In the genomic region with DNA sequence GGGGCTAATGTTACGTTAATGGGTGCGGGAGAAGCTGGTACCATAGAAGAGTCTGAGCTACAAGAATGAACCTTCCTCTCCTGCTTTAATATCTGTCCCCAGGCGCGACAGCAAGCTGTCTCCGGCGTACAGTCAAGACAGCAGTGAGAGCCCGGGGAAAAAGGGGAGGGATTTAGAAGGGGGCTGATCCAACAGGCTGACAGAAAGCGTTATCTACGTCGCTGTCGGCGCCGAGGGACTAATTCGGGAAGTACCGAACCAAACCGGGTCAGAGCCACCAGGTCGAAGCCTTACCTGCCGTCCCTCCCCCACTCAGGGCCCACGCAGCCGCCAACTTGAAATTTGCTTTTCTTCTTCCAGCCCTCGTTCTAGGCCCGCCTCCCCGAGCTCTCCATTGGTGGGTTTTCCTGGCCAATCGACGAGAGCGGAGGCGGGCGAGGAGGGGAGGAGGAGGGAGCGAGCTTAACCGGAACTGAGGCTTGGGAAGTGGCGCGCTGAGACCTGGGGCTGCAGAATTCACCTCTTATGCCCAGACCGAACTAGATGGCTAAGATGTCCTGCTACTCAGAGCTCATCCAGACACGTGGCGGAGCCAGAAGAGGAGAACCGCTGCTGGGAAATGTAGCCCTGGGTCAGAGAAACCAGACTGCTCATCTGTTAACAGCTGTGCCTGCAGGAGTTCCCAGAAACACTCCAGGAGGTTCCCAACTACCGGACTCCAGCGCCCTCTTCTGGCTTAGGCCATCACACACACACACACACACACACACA, we compare ENCODE assay signal across 8 mouse cellular contexts. TPM values are rescaled to one million over a fixed set of nuclear protein-coding genes. Genes with fewer than 3 reads are reported as not detected.
DNase-seq lines count a peak whose midpoint lies in the region; ATAC-seq lines count a peak whose summit lies in the region.

A gene (minus strand): TSS at position 392 of the 771 bp plus-strand sequence.

- H3K4me2 ChIP-seq in hindbrain, embryonic 15.5 days, result peak within 1 kb of the TSS; percentile 77

- peak within 1 kb of the TSS; percentile 86 for H3K27ac ChIP-seq in hindbrain, embryonic 15.5 days (replicated peaks)
- peak within 1 kb of the TSS; percentile 77 for H3K27ac ChIP-seq in macrophage

- no peaks in the 10 kb centered on the region for H3K36me3 ChIP-seq in hindbrain, embryonic 15.5 days
- no peaks in the 10 kb centered on the region for H3K36me3 ChIP-seq in macrophage (ENCODE audit: inconsistent target)

- peak; percentile 86 for ATAC-seq in hindbrain, embryonic 15.5 days (ENCODE audit: low FRiP score, low read depth)

- H3K27me3 ChIP-seq in hindbrain, embryonic 15.5 days, result no peaks in the 10 kb centered on the region

- under 1% methylated on average over 35 of the region's 38 CpGs for WGBS in hindbrain, embryonic 15.5 days
- under 1% methylated on average over 35 of the region's 38 CpGs for WGBS in macrophage (ENCODE audit: missing documents)

- no peaks in the 10 kb centered on the region for H3K9me3 ChIP-seq in hindbrain, embryonic 15.5 days

- H3K9ac ChIP-seq in hindbrain, embryonic 15.5 days, result peak within 1 kb of the TSS; percentile 67

- peak; percentile 98 for DNase-seq in R1 (ENCODE audit: low read depth, low spot score)
- peak; percentile 97 for DNase-seq in cerebellum, postnatal 25 days
- peak; percentile 95 for DNase-seq in frontal cortex, postnatal 36 days (ENCODE audit: low spot score in 2 of 2)
- DNase-seq in left cerebral cortex, adult 18-20 months (ENCODE audit: low spot score in 2 of 2), result peak; percentile 94 to 95
- peak; percentile 96 for DNase-seq in right cerebral cortex, adult 18-20 months
- DNase-seq in urinary bladder, postnatal 10 days (ENCODE audit: low spot score), result peak; percentile 72

- H3K79me2 ChIP-seq in macrophage (ENCODE audit: inconsistent target), result peaks cover 16% of the 10 kb centered on the region; the same call in 1 of the 2 replicates

- peak within 1 kb of the TSS; percentile 72 for H3K4me3 ChIP-seq in hindbrain, embryonic 15.5 days
- H3K4me3 ChIP-seq in macrophage (ENCODE audit: inconsistent target), result peak within 1 kb of the TSS; percentile 78

- H3K4me1 ChIP-seq in hindbrain, embryonic 15.5 days (replicated peaks), result peaks cover 50% of the 10 kb centered on the region

RNA-seq across cellular contexts. Expression of the gene that starts here (rescaled TPM):
- 36.8 and 38.8 TPM in 2 replicates for polyA plus RNA-seq in hindbrain, embryonic 15.5 days (2015; fragmentation: Nextera tagmentation; extraction: Ambion mirVana)
- total RNA-seq in left cerebral cortex, adult 18-20 months (2021), result 10 to 100 TPM; 24.0 to 24.8 TPM
- 100 to 1,000 TPM in 4 of 26 experiments, 10 to 100 TPM in 22; 12.2 to 172 (median 71.1) TPM for total RNA-seq in macrophage (2018; cell fraction: chromatin; rRNA removed)
- total RNA-seq in macrophage (2018; cell fraction: cytosol; rRNA removed), result 10 to 100 TPM; 19.2 to 53.8 (median 30.2) TPM
- 10 to 100 TPM; 16.6 to 93.9 (median 44.1) TPM for total RNA-seq in macrophage (2018; cell fraction: nucleus; rRNA removed)
- 31.8 to 127 TPM (median 41.1 TPM) in 3 replicates for polyA plus RNA-seq in macrophage (2018)

Comparison
In these comparisons a context has a peak if more than half of its experiments do, and no peak if none do; other contexts are left out.
1. Peak in every context shown above with its lines: DNase-seq, ATAC-seq, H3K4me3 ChIP-seq and H3K27ac ChIP-seq.